Mouse (Mus musculus): ENCODE measurements around the gene Ucp2. TPM values are rescaled to one million over a fixed set of nuclear protein-coding genes. Genes with fewer than 3 reads are reported as not detected.

The Ucp2 gene
- polyA plus RNA-seq, 1 experiment from 2014 or later: 98.4 TPM

- Histone ChIP-seq H3K4me2 (ENCODE audit: low read depth, low read length) (no peak overlapping the region), H3K9me3 (replicated peaks; ENCODE audit: control insufficient read depth, low read length) (no peaks in the 10 kb centered on the region), H3K4me1 (ENCODE audit: control insufficient read depth, insufficient read depth, low read length) (no peaks in the 10 kb centered on the region), H3K27me3 (ENCODE audit: control insufficient read depth, insufficient read depth, low read length) (no peaks in the 10 kb centered on the region), H3K36me3 (replicated peaks; ENCODE audit: control insufficient read depth, insufficient read depth, low read depth, low read length) (no peaks in the 10 kb centered on the region; the same call in 1 of the 2 replicates), H3K4me3 (ENCODE audit: low read depth, low read length) (no peak overlapping the region), H3K27ac (replicated peaks; ENCODE audit: low read depth, low read length) (no peak overlapping the region), H3K9ac (replicated peaks; ENCODE audit: low read length) (no peak overlapping the region)
- no peak for ATAC-seq (replicated peaks; ENCODE audit: insufficient number of reproducible peaks, low FRiP score, low TSS enrichment, low read depth)
- WGBS: 71% methylated on average over 9 of the region's 9 CpGs
- no peak for DNase-seq (ENCODE audit: low spot score)
These were observed 29.9 kb upstream of the Ucp2 start for GRCm38 (mm10) chr7:100463194-100463593.

- WGBS: 82% methylated on average over 10 of the region's 10 CpGs
These were observed 29.4 kb upstream of the Ucp2 start for GRCm38 (mm10) chr7:100463757-100464156.

GRCm38 (mm10) chr7:100464248-100464647 is 28.9 kb upstream of the Ucp2 start:
- no peak overlapping the region for H3K27ac ChIP-seq (replicated peaks; ENCODE audit: low read depth, low read length)
- H3K36me3 ChIP-seq (replicated peaks; ENCODE audit: control insufficient read depth, insufficient read depth, low read depth, low read length): no peaks in the 10 kb centered on the region; the same call in 1 of the 2 replicates
- H3K9ac ChIP-seq (replicated peaks; ENCODE audit: low read length): no peak overlapping the region
- H3K4me1 ChIP-seq (ENCODE audit: control insufficient read depth, insufficient read depth, low read length): no peaks in the 10 kb centered on the region
- DNase-seq (ENCODE audit: low spot score) (no peak), ATAC-seq (replicated peaks; ENCODE audit: insufficient number of reproducible peaks, low FRiP score, low TSS enrichment, low read depth) (no peak)
- H3K4me2 ChIP-seq (ENCODE audit: low read depth, low read length): no peak overlapping the region
- no peaks in the 10 kb centered on the region for H3K9me3 ChIP-seq (replicated peaks; ENCODE audit: control insufficient read depth, low read length)
- H3K4me3 ChIP-seq (ENCODE audit: low read depth, low read length): no peak overlapping the region
- H3K27me3 ChIP-seq (ENCODE audit: control insufficient read depth, insufficient read depth, low read length): no peaks in the 10 kb centered on the region
- WGBS: 85% methylated on average over 7 of the region's 7 CpGs

More at GRCm38 (mm10) chr7:100463757-100464156, 29.4 kb upstream of the Ucp2 start:
- H3K9me3 ChIP-seq (replicated peaks; ENCODE audit: control insufficient read depth, low read length): no peaks in the 10 kb centered on the region
- no peaks in the 10 kb centered on the region; the same call in 1 of the 2 replicates for H3K36me3 ChIP-seq (replicated peaks; ENCODE audit: control insufficient read depth, insufficient read depth, low read depth, low read length)
- H3K4me1 ChIP-seq (ENCODE audit: control insufficient read depth, insufficient read depth, low read length): no peaks in the 10 kb centered on the region
- no peak overlapping the region for H3K9ac ChIP-seq (replicated peaks; ENCODE audit: low read length)
- DNase-seq (ENCODE audit: low spot score) (no peak), ATAC-seq (replicated peaks; ENCODE audit: insufficient number of reproducible peaks, low FRiP score, low TSS enrichment, low read depth) (no peak)
- H3K4me2 ChIP-seq (ENCODE audit: low read depth, low read length): no peak overlapping the region
- no peaks in the 10 kb centered on the region for H3K27me3 ChIP-seq (ENCODE audit: control insufficient read depth, insufficient read depth, low read length)
- H3K4me3 ChIP-seq (ENCODE audit: low read depth, low read length): no peak overlapping the region
- no peak overlapping the region for H3K27ac ChIP-seq (replicated peaks; ENCODE audit: low read depth, low read length)

- 0 out of 2 replicates have a peak overlapping the region, but pooled peaks have one; percentile 28 for H3K9ac ChIP-seq (replicated peaks; ENCODE audit: low read length)
- H3K9me3 ChIP-seq (replicated peaks; ENCODE audit: control insufficient read depth, low read length): no peaks in the 10 kb centered on the region
- H3K4me2 ChIP-seq (ENCODE audit: low read depth, low read length): no peak overlapping the region
- ATAC-seq (replicated peaks; ENCODE audit: insufficient number of reproducible peaks, low FRiP score, low TSS enrichment, low read depth) (no peak; the same call in 1 of the 2 replicates), DNase-seq (ENCODE audit: low spot score) (no peak)
- no peak overlapping the region; the same call in 1 of the 2 replicates for H3K27ac ChIP-seq (replicated peaks; ENCODE audit: low read depth, low read length)
- H3K4me3 ChIP-seq (ENCODE audit: low read depth, low read length): no peak overlapping the region
- H3K4me1 ChIP-seq (ENCODE audit: control insufficient read depth, insufficient read depth, low read length): no peaks in the 10 kb centered on the region
- H3K27me3 ChIP-seq (ENCODE audit: control insufficient read depth, insufficient read depth, low read length): no peaks in the 10 kb centered on the region
- no peaks in the 10 kb centered on the region; the same call in 1 of the 2 replicates for H3K36me3 ChIP-seq (replicated peaks; ENCODE audit: control insufficient read depth, insufficient read depth, low read depth, low read length)
- 77% methylated on average over 4 of the region's 4 CpGs for WGBS
These were observed 27.9 kb upstream of the Ucp2 start for GRCm38 (mm10) chr7:100465248-100465647.

GRCm38 (mm10) chr7:100465656-100466309 is 27.4 kb upstream of the Ucp2 start:
- Histone ChIP-seq H3K9ac (replicated peaks; ENCODE audit: low read length) (0 out of 2 replicates have a peak overlapping the region, but pooled peaks have one; percentile 28), H3K36me3 (replicated peaks; ENCODE audit: control insufficient read depth, insufficient read depth, low read depth, low read length) (no peaks in the 10 kb centered on the region; the same call in 1 of the 2 replicates), H3K4me1 (ENCODE audit: control insufficient read depth, insufficient read depth, low read length) (no peaks in the 10 kb centered on the region), H3K4me3 (ENCODE audit: low read depth, low read length) (no peak overlapping the region), H3K4me2 (ENCODE audit: low read depth, low read length) (no peak overlapping the region), H3K27ac (replicated peaks; ENCODE audit: low read depth, low read length) (peak overlapping the region; percentile 61; the same call in 1 of the 2 replicates), H3K9me3 (replicated peaks; ENCODE audit: control insufficient read depth, low read length) (no peaks in the 10 kb centered on the region), H3K27me3 (ENCODE audit: control insufficient read depth, insufficient read depth, low read length) (no peaks in the 10 kb centered on the region)
- DNase-seq (ENCODE audit: low spot score) (no peak), ATAC-seq (replicated peaks; ENCODE audit: insufficient number of reproducible peaks, low FRiP score, low TSS enrichment, low read depth) (no peak)
- 77% methylated on average over 5 of the region's 5 CpGs for WGBS

GRCm38 (mm10) chr7:100466781-100467510 is 26.2 kb upstream of the Ucp2 start:
- Histone ChIP-seq H3K4me3 (ENCODE audit: low read depth, low read length) (no peak overlapping the region), H3K9ac (replicated peaks; ENCODE audit: low read length) (no peak overlapping the region), H3K27me3 (ENCODE audit: control insufficient read depth, insufficient read depth, low read length) (no peaks in the 10 kb centered on the region), H3K9me3 (replicated peaks; ENCODE audit: control insufficient read depth, low read length) (no peaks in the 10 kb centered on the region), H3K27ac (replicated peaks; ENCODE audit: low read depth, low read length) (peak overlapping the region; percentile 32; the same call in 1 of the 2 replicates), H3K36me3 (replicated peaks; ENCODE audit: control insufficient read depth, insufficient read depth, low read depth, low read length) (no peaks in the 10 kb centered on the region; the same call in 1 of the 2 replicates), H3K4me1 (ENCODE audit: control insufficient read depth, insufficient read depth, low read length) (no peaks in the 10 kb centered on the region), H3K4me2 (ENCODE audit: low read depth, low read length) (no peak overlapping the region)
- DNase-seq (ENCODE audit: low spot score) (no peak), ATAC-seq (replicated peaks; ENCODE audit: insufficient number of reproducible peaks, low FRiP score, low TSS enrichment, low read depth) (0 out of 2 replicates have a peak, but pooled peaks have one; percentile 50)
- WGBS: 88% methylated on average over 11 of the region's 11 CpGs

GRCm38 (mm10) chr7:100468761-100469160 is 24.4 kb upstream of the Ucp2 start:
- no peak overlapping the region for H3K27ac ChIP-seq (replicated peaks; ENCODE audit: low read depth, low read length)
- no peaks in the 10 kb centered on the region; the same call in 1 of the 2 replicates for H3K36me3 ChIP-seq (replicated peaks; ENCODE audit: control insufficient read depth, insufficient read depth, low read depth, low read length)
- no peak overlapping the region for H3K4me3 ChIP-seq (ENCODE audit: low read depth, low read length)
- no peaks in the 10 kb centered on the region for H3K4me1 ChIP-seq (ENCODE audit: control insufficient read depth, insufficient read depth, low read length)
- ATAC-seq (replicated peaks; ENCODE audit: insufficient number of reproducible peaks, low FRiP score, low TSS enrichment, low read depth) (no peak), DNase-seq (ENCODE audit: low spot score) (no peak)
- H3K4me2 ChIP-seq (ENCODE audit: low read depth, low read length): no peak overlapping the region
- no peak overlapping the region for H3K9ac ChIP-seq (replicated peaks; ENCODE audit: low read length)
- WGBS: 83% methylated on average over 6 of the region's 6 CpGs
- no peaks in the 10 kb centered on the region for H3K27me3 ChIP-seq (ENCODE audit: control insufficient read depth, insufficient read depth, low read length)
- no peaks in the 10 kb centered on the region for H3K9me3 ChIP-seq (replicated peaks; ENCODE audit: control insufficient read depth, low read length)

GRCm38 (mm10) chr7:100469502-100469901 is 23.6 kb upstream of the Ucp2 start:
- Histone ChIP-seq H3K27me3 (ENCODE audit: control insufficient read depth, insufficient read depth, low read length) (no peaks in the 10 kb centered on the region), H3K4me2 (ENCODE audit: low read depth, low read length) (no peak overlapping the region), H3K4me3 (ENCODE audit: low read depth, low read length) (no peak overlapping the region), H3K27ac (replicated peaks; ENCODE audit: low read depth, low read length) (no peak overlapping the region), H3K9me3 (replicated peaks; ENCODE audit: control insufficient read depth, low read length) (no peaks in the 10 kb centered on the region), H3K4me1 (ENCODE audit: control insufficient read depth, insufficient read depth, low read length) (no peaks in the 10 kb centered on the region), H3K9ac (replicated peaks; ENCODE audit: low read length) (no peak overlapping the region), H3K36me3 (replicated peaks; ENCODE audit: control insufficient read depth, insufficient read depth, low read depth, low read length) (no peaks in the 10 kb centered on the region)
- WGBS: 88% methylated on average over 1 of the region's 1 CpGs
- DNase-seq (ENCODE audit: low spot score): no peak
- ATAC-seq (replicated peaks; ENCODE audit: insufficient number of reproducible peaks, low FRiP score, low TSS enrichment, low read depth): no peak

All from embryonic facial prominence, embryonic 11.5 days (tissue).